Mouse (Mus musculus): ENCODE data around the gene Ifit1bl2. TPM values are rescaled to one million over a fixed set of nuclear protein-coding genes. Genes with fewer than 3 reads are reported as not detected.
A peak's percentile ranks its signal among the peaks of the same experiment; 100 is the strongest.

The Ifit1bl2 gene
- polyA plus RNA-seq, 1 experiment from 2014 or later: 0.38 TPM

GRCm38 (mm10) chr19:34577121-34577520, 63.4 kb downstream of the Ifit1bl2 start:
- H3K4me1 ChIP-seq (replicated peaks): no peaks in the 10 kb centered on the region
- no peaks in the 10 kb centered on the region for H3K27me3 ChIP-seq
- H3K9ac ChIP-seq: no peak overlapping the region
- H3K27ac ChIP-seq (replicated peaks): no peak overlapping the region
- no peak overlapping the region for H3K4me3 ChIP-seq
- ATAC-seq (ENCODE audit: low FRiP score, low read depth): no peak
- H3K4me2 ChIP-seq: no peak overlapping the region
- WGBS: 90% methylated on average over 1 of the region's 1 CpGs
- no peaks in the 10 kb centered on the region for H3K9me3 ChIP-seq
- H3K36me3 ChIP-seq: no peaks in the 10 kb centered on the region

GRCm38 (mm10) chr19:34573650-34574049, 66.9 kb downstream of the Ifit1bl2 start:
- H3K36me3 ChIP-seq: no peaks in the 10 kb centered on the region
- no peak overlapping the region for H3K4me2 ChIP-seq
- no peaks in the 10 kb centered on the region for H3K9me3 ChIP-seq
- no peaks in the 10 kb centered on the region for H3K27me3 ChIP-seq
- no peak overlapping the region for H3K27ac ChIP-seq (replicated peaks)
- no peaks in the 10 kb centered on the region; the same call in 1 of the 2 replicates for H3K4me1 ChIP-seq (replicated peaks)
- ATAC-seq (ENCODE audit: low FRiP score, low read depth): no peak
- no peak overlapping the region for H3K9ac ChIP-seq
- H3K4me3 ChIP-seq: no peak overlapping the region
- 98% methylated on average over 5 of the region's 5 CpGs for WGBS

- H3K27ac ChIP-seq (replicated peaks): no peak overlapping the region
- no peak overlapping the region for H3K9ac ChIP-seq
- no peak overlapping the region for H3K4me2 ChIP-seq
- H3K4me1 ChIP-seq (replicated peaks): no peaks in the 10 kb centered on the region; the same call in 1 of the 2 replicates
- H3K9me3 ChIP-seq: no peaks in the 10 kb centered on the region
- ATAC-seq (ENCODE audit: low FRiP score, low read depth): peak; percentile 54; the same call in 1 of the 2 replicates
- no peak overlapping the region for H3K4me3 ChIP-seq
- WGBS: 75% methylated on average over 1 of the region's 1 CpGs
- no peaks in the 10 kb centered on the region for H3K27me3 ChIP-seq
- no peaks in the 10 kb centered on the region for H3K36me3 ChIP-seq
These were observed 69.5 kb downstream of the Ifit1bl2 start for GRCm38 (mm10) chr19:34571080-34571479.

- no peaks in the 10 kb centered on the region for H3K9me3 ChIP-seq
- no peaks in the 10 kb centered on the region for H3K27me3 ChIP-seq
- no peaks in the 10 kb centered on the region; the same call in 1 of the 2 replicates for H3K4me1 ChIP-seq (replicated peaks)
- H3K9ac ChIP-seq: no peak overlapping the region
- H3K27ac ChIP-seq (replicated peaks): no peak overlapping the region
- no peak overlapping the region for H3K4me2 ChIP-seq
- 78% methylated on average over 4 of the region's 4 CpGs for WGBS
- H3K4me3 ChIP-seq: no peak overlapping the region
- ATAC-seq (ENCODE audit: low FRiP score, low read depth): no peak
- no peaks in the 10 kb centered on the region for H3K36me3 ChIP-seq
These were observed 70.6 kb downstream of the Ifit1bl2 start for GRCm38 (mm10) chr19:34569896-34570476.

- 82% methylated on average over 7 of the region's 7 CpGs for WGBS
- ATAC-seq (ENCODE audit: low FRiP score, low read depth): no peak
These were observed 71.3 kb downstream of the Ifit1bl2 start for GRCm38 (mm10) chr19:34568988-34569895.

More at GRCm38 (mm10) chr19:34568988-34569895, 71.3 kb downstream of the Ifit1bl2 start:
- Histone ChIP-seq H3K27ac (replicated peaks) (no peak overlapping the region), H3K9me3 (no peaks in the 10 kb centered on the region), H3K4me3 (no peak overlapping the region), H3K4me1 (replicated peaks) (no peaks in the 10 kb centered on the region; the same call in 1 of the 2 replicates), H3K36me3 (no peaks in the 10 kb centered on the region), H3K9ac (no peak overlapping the region), H3K27me3 (no peaks in the 10 kb centered on the region), H3K4me2 (no peak overlapping the region)

Other genes with a start within 250 kb of the Ifit1bl2 start
- 0.51 and 0.56 TPM in 2 replicates for gene Ch25h, start 165.6 kb downstream of the Ifit1bl2 start, polyA plus RNA-seq (2015; fragmentation: Nextera tagmentation; extraction: Ambion mirVana)
- 22.1 and 22.9 TPM in 2 replicates for gene Lipa, start 113.3 kb downstream of the Ifit1bl2 start, polyA plus RNA-seq (2015; fragmentation: Nextera tagmentation; extraction: Ambion mirVana)
- gene Ifit2, start 90.0 kb downstream of the Ifit1bl2 start, polyA plus RNA-seq (2015; fragmentation: Nextera tagmentation; extraction: Ambion mirVana): 5.8 and 6.7 TPM in 2 replicates
- 1.1 and 3.2 TPM in 2 replicates for gene Ifit3, start 57.2 kb downstream of the Ifit1bl2 start, polyA plus RNA-seq (2015; fragmentation: Nextera tagmentation; extraction: Ambion mirVana)
- gene Ifit1bl1, start 38.8 kb downstream of the Ifit1bl2 start, polyA plus RNA-seq (2015; fragmentation: Nextera tagmentation; extraction: Ambion mirVana): 1.1 and 1.4 TPM in 2 replicates
- 0.34 and 1.1 TPM in 2 replicates for gene Ifit3b, start 32.8 kb downstream of the Ifit1bl2 start, polyA plus RNA-seq (2015; fragmentation: Nextera tagmentation; extraction: Ambion mirVana)
- gene Ifit1, start 128 bp upstream of the Ifit1bl2 start, polyA plus RNA-seq (2015; fragmentation: Nextera tagmentation; extraction: Ambion mirVana): 0.31 and 0.93 TPM in 2 replicates
- 2.7 and 2.8 TPM in 2 replicates for gene Slc16a12, start 106.5 kb upstream of the Ifit1bl2 start, polyA plus RNA-seq (2015; fragmentation: Nextera tagmentation; extraction: Ambion mirVana)
- 10.3 and 10.4 TPM in 2 replicates for gene Pank1, start 238.7 kb upstream of the Ifit1bl2 start, polyA plus RNA-seq (2015; fragmentation: Nextera tagmentation; extraction: Ambion mirVana)

Measured in hindbrain, embryonic 15.5 days (tissue).